Mouse (Mus musculus) heart, adult 2 months (tissue): Measurements from ENCODE around the gene Prpf6. TPM values are rescaled to one million over a fixed set of nuclear protein-coding genes. Genes with fewer than 3 reads are reported as not detected.

ENCODE experiments used
- DNase-seq, 2 experiments: peaks; one replicate each; pipeline ENCODE4 v3.0.0; 2021
- H3K27ac ChIP-seq: fragments of 200-600 bp; 2 replicates; pipeline ENCODE4 v1.8.1; 2022
- H3K27me3 ChIP-seq: fragments of 200-500 bp; 2 replicates; pipeline ENCODE4 v1.6.1; 2012; ENCODE audit warnings: mild to moderate bottlenecking, low read length, inconsistent platforms, mixed read lengths; ENCODE audit not compliant: control insufficient read depth, insufficient read depth
- H3K36me3 ChIP-seq: fragments of 200-500 bp; 2 replicates; pipeline ENCODE4 v1.6.1; 2012; ENCODE audit warnings: low read length, inconsistent platforms; ENCODE audit not compliant: control insufficient read depth, insufficient read depth
- H3K4me1 ChIP-seq: fragments of 200-500 bp; 2 replicates; pipeline ENCODE4 v1.6.1; 2011; ENCODE audit warnings: low read length; ENCODE audit not compliant: control insufficient read depth, insufficient read depth
- H3K4me3 ChIP-seq: fragments of 200-600 bp; 2 replicates; pipeline ENCODE4 v1.8.1; 2022
- H3K79me2 ChIP-seq: fragments of 200-500 bp; replicated peaks from 2 replicates; pipeline ENCODE4 v1.6.1; 2012; ENCODE audit warnings: mild to moderate bottlenecking, inconsistent platforms, low read length, moderate library complexity, mixed read lengths; ENCODE audit not compliant: control insufficient read depth, insufficient read depth
- H3K9ac ChIP-seq: fragments of 200-500 bp; 2 replicates; pipeline ENCODE4 v1.6.1; 2012; ENCODE audit warnings: low read depth, mild to moderate bottlenecking, control low read depth, inconsistent platforms, low read length, mixed read lengths
- CTCF ChIP-seq: fragments of 200-600 bp; IDR thresholded peaks from 2 replicates; pipeline ENCODE4 v1.8.1; 2022; ENCODE audit warnings: antibody characterized with exemption, mild to moderate bottlenecking, moderate library complexity
- EP300 ChIP-seq: fragments of 200-500 bp; IDR thresholded peaks from 2 replicates; pipeline ENCODE4 v1.6.1; 2011; ENCODE audit warnings: low read depth, low read length, control low read depth; ENCODE audit not compliant: insufficient read depth
- POLR2A ChIP-seq: fragments of 200-500 bp; IDR thresholded peaks from 2 replicates; pipeline ENCODE4 v1.6.1; 2011; ENCODE audit warnings: mild to moderate bottlenecking, low read depth, low read length, control low read depth; ENCODE audit not compliant: insufficient read depth
- WGBS: fragments of 180-500 bp; shearing (Covaris S2); methylation state at CpG from one replicate; pipeline ENCODE4 v1.1.7; 2018; 5-methylcytosine and 5-hydroxymethylcytosine counted together
- intact Hi-C: fragments of 180-260 bp; cut with DNase I; formaldehyde crosslinking; loops from one replicate; pipeline ENCODE4 v1.15.1; 2025
- microRNA-seq, 2 experiments: library from miRNA; unstranded; fragments of <30 nt; microRNA quantifications; one replicate each; pipeline ENCODE4 v1.2.0; 2021
- polyA plus RNA-seq: library from polyadenylated mRNA; depleted of rRNA; stranded (reverse); fragments of >200 nt; gene quantifications from 2 replicates; pipeline ENCODE4 v1.2.3, GENCODE M21; 2012; rRNA removed
- total RNA-seq, 2 experiments: library from RNA; stranded (reverse); gene quantifications; 2 replicates each; pipeline ENCODE4 v1.2.3; 2021

Gene Prpf6
- total and polyA plus RNA-seq, 3 experiments, result 13.8 to 38.6 (median 35.3) TPM

DNA sequence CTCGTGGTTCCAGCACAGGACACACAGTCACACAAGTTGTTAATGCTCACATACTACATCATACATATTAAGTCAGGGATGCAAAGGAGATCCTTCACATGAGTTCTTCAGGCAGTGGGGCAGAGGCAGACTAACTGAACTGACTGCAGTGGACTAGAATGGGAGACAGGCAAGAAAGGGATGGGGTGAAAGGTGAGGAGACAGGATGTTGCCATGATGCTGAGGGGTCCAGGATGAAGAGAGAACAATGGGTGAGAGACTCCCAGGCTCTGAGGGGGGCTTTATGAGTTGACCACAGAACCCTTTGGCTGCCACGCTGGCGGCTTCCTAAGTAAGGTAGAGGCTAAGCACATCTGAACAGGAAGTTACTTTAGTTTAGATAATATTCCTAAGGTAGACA is 102.9 kb downstream of the Prpf6 start:
- intact Hi-C loops, result no loop called here
- 78% methylated on average over 3 of the region's 3 CpGs for WGBS
- no peak overlapping the region for H3K9ac ChIP-seq
- no peaks in the 10 kb centered on the region for H3K36me3 ChIP-seq
- H3K4me3 ChIP-seq, result no peak overlapping the region
- no peaks in the 10 kb centered on the region for H3K27me3 ChIP-seq
- no peak for DNase-seq
- H3K4me1 ChIP-seq, result peaks cover 1% of the 10 kb centered on the region; the same call in 1 of the 2 replicates
- TF ChIP-seq POLR2A (no peak), EP300 (no peak), CTCF (no peak)
- no peaks in the 10 kb centered on the region for H3K79me2 ChIP-seq
- no peak overlapping the region for H3K27ac ChIP-seq

GRCm38 (mm10) chr2:181695776-181696175 is 104.1 kb downstream of the Prpf6 start:
- Histone ChIP-seq H3K27me3 (no peaks in the 10 kb centered on the region), H3K4me1 (peaks cover 1% of the 10 kb centered on the region; the same call in 1 of the 2 replicates), H3K36me3 (no peaks in the 10 kb centered on the region), H3K9ac (no peak overlapping the region), H3K27ac (no peak overlapping the region), H3K4me3 (no peak overlapping the region), H3K79me2 (no peaks in the 10 kb centered on the region)
- 76% methylated on average over 1 of the region's 1 CpGs for WGBS
- intact Hi-C loops, result no loop called here
- DNase-seq, result no peak
- TF ChIP-seq EP300 (no peak), CTCF (no peak), POLR2A (no peak)

DNA sequence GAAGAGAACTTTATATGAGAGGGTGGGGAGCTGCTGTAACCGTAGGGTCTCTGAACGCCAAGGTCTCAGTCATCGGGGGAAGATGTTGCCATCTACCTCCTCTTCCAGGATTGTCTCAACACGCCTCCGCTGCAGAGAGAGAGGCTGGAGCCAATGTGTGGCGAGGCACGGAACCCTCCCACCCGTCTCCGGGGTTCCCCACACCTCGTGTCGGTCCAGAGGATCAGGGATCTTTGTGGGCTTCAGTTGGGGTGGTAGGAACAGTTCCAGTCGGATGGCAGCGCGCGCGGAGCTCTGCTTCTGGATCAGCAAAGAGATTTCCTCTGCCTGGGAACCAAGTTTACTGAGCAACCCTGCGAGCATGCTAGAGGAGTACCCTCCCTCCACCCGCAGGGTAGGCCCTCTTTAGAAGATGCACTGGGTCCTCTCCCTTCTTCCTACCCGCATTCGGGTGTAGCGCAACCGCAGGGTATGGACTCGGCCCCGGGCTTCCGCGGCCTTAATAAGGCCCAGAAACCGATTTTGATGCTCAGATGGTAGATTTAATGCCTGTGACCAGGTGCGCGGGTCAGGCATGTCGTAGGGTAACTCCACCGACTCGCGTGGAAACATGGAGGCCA is 105.2 kb downstream of the Prpf6 start:
- WGBS, result 74% methylated on average over 33 of the region's 33 CpGs
- intact Hi-C loops, result no loop called here
- Histone ChIP-seq H3K27ac (no peak overlapping the region), H3K9ac (no peak overlapping the region), H3K27me3 (no peaks in the 10 kb centered on the region), H3K36me3 (no peaks in the 10 kb centered on the region), H3K4me1 (peaks cover 1% of the 10 kb centered on the region; the same call in 1 of the 2 replicates), H3K4me3 (no peak overlapping the region), H3K79me2 (no peaks in the 10 kb centered on the region)
- TF ChIP-seq EP300 (no peak), CTCF (no peak), POLR2A (no peak)
- no peak for DNase-seq

- Histone ChIP-seq H3K9ac (no peak within 1 kb of the TSS), H3K27ac (no peak within 1 kb of the TSS), H3K36me3 (no peaks in the 10 kb centered on the region), H3K27me3 (no peaks in the 10 kb centered on the region), H3K79me2 (no peaks in the 10 kb centered on the region), H3K4me1 (peaks cover 1% of the 10 kb centered on the region; the same call in 1 of the 2 replicates), H3K4me3 (no peak within 1 kb of the TSS)
- no peak for TF ChIP-seq CTCF
- no peak for TF ChIP-seq POLR2A
- TF ChIP-seq EP300, result no peak
- DNase-seq, result no peak
- 61% methylated on average over 5 of the region's 5 CpGs for WGBS
- intact Hi-C loops, result no loop called here
These were observed 106.6 kb downstream of the Prpf6 start, which contains the start of gene Lkaaear1 for GRCm38 (mm10) chr2:181698241-181698640. TSS of gene Lkaaear1 (minus strand) at chr2:181698442.

Small RNA genes within 50 kb of the gene (microRNA-seq; reads per million reads assigned to microRNA genes)
- 0 reads per million in 2 experiments for gene Mir7006

Other genes with a start within 250 kb of the Prpf6 start
- gene Zgpat, start 226.9 kb upstream of the Prpf6 start, total RNA-seq, result 10 to 100 TPM; 18.7 to 18.9 TPM
- 21.0 and 31.5 TPM in 2 replicates for gene Zgpat, start 226.9 kb upstream of the Prpf6 start, polyA plus RNA-seq
- 10 to 100 TPM; 50.7 to 52.3 TPM for gene Arfrp1, start 226.5 kb upstream of the Prpf6 start, total RNA-seq
- gene Arfrp1, start 226.5 kb upstream of the Prpf6 start, polyA plus RNA-seq, result 42.3 and 69.5 TPM in 2 replicates
- 1 to 10 TPM; 5.0 to 5.2 TPM for gene Lime1, start 211.8 kb upstream of the Prpf6 start, total RNA-seq
- 21.7 and 21.8 TPM in 2 replicates for gene Lime1, start 211.8 kb upstream of the Prpf6 start, polyA plus RNA-seq
- gene Zbtb46, start 132.4 kb upstream of the Prpf6 start, total RNA-seq, result 10 to 100 TPM; 10.7 to 13.2 TPM
- gene Zbtb46, start 132.4 kb upstream of the Prpf6 start, polyA plus RNA-seq, result 8.3 and 14.9 TPM in 2 replicates
- not detected for gene Abhd16b, start 98.7 kb upstream of the Prpf6 start, total RNA-seq
- gene Abhd16b, start 98.7 kb upstream of the Prpf6 start, polyA plus RNA-seq, result not detected in 2 replicates
- gene Tpd52l2, start 94.7 kb upstream of the Prpf6 start, total RNA-seq, result 10 to 100 TPM; 56.8 to 58.7 TPM
- gene Tpd52l2, start 94.7 kb upstream of the Prpf6 start, polyA plus RNA-seq, result 61.1 and 93.6 TPM in 2 replicates
- gene Dnajc5, start 71.4 kb upstream of the Prpf6 start, total RNA-seq, result 10 to 100 TPM; 62.3 to 71.5 TPM
- gene Dnajc5, start 71.4 kb upstream of the Prpf6 start, polyA plus RNA-seq, result 43.4 and 68.9 TPM in 2 replicates
- gene Uckl1, start 7.0 kb upstream of the Prpf6 start, total RNA-seq, result 10 to 100 TPM; 31.3 to 32.5 TPM
- gene Uckl1, start 7.0 kb upstream of the Prpf6 start, polyA plus RNA-seq, result 115 and 156 TPM in 2 replicates
- gene Zfp512b, start 935 bp downstream of the Prpf6 start, total RNA-seq, result 10 to 100 TPM; 13.2 to 16.9 TPM
- 20.6 and 25.9 TPM in 2 replicates for gene Zfp512b, start 935 bp downstream of the Prpf6 start, polyA plus RNA-seq
- 1 to 10 TPM; 1.0 to 1.6 TPM for gene Samd10, start 7.3 kb downstream of the Prpf6 start, total RNA-seq
- 5.1 and 6.4 TPM in 2 replicates for gene Samd10, start 7.3 kb downstream of the Prpf6 start, polyA plus RNA-seq
- gene Gm29797, start 65.2 kb downstream of the Prpf6 start, total RNA-seq, result not detected
- 0.21 TPM in 1 of 2 replicates, not detected in the other for gene Gm29797, start 65.2 kb downstream of the Prpf6 start, polyA plus RNA-seq
- 10 to 100 TPM; 37.8 to 46.2 TPM for gene Sox18, start 79.8 kb downstream of the Prpf6 start, total RNA-seq
- gene Sox18, start 79.8 kb downstream of the Prpf6 start, polyA plus RNA-seq, result 74.4 and 105 TPM in 2 replicates
- 1 to 10 TPM; 4.3 to 6.0 TPM for gene Tcea2, start 88.4 kb downstream of the Prpf6 start, total RNA-seq
- gene Tcea2, start 88.4 kb downstream of the Prpf6 start, polyA plus RNA-seq, result 10.4 and 13.4 TPM in 2 replicates
- 1 to 10 TPM; 6.7 to 8.0 TPM for gene Rgs19, start 102.1 kb downstream of the Prpf6 start, total RNA-seq
- gene Rgs19, start 102.1 kb downstream of the Prpf6 start, polyA plus RNA-seq, result 22.8 and 24.5 TPM in 2 replicates
- not detected for gene Lkaaear1, start 106.6 kb downstream of the Prpf6 start, total RNA-seq
- gene Lkaaear1, start 106.6 kb downstream of the Prpf6 start, polyA plus RNA-seq, result 0.27 TPM in 1 of 2 replicates, not detected in the other
- gene Oprl1, start 123.1 kb downstream of the Prpf6 start, total RNA-seq, result not detected
- not detected in 2 replicates for gene Oprl1, start 123.1 kb downstream of the Prpf6 start, polyA plus RNA-seq
- not detected for gene Myt1, start 171.5 kb downstream of the Prpf6 start, total RNA-seq
- 0.02 TPM in 1 of 2 replicates, not detected in the other for gene Myt1, start 171.5 kb downstream of the Prpf6 start, polyA plus RNA-seq
- gene Pcmtd2, start 246.0 kb downstream of the Prpf6 start, total RNA-seq, result 10 to 100 TPM; 45.5 to 52.7 TPM
- gene Pcmtd2, start 246.0 kb downstream of the Prpf6 start, polyA plus RNA-seq, result 32.8 and 51.0 TPM in 2 replicates